Mouse (Mus musculus) hindbrain, postnatal 0 days (tissue): ENCODE data around the gene Pjvk. TPM values are rescaled to one million over a fixed set of nuclear protein-coding genes. Genes with fewer than 3 reads are reported as not detected.

Experiments
- ATAC-seq: fragments of 200-750 bp; cut with Nextera tagmentation; 2 replicates; pipeline ENCODE4 v1.8.0; 2017; ENCODE audit warnings: mild to moderate bottlenecking, moderate TSS enrichment, moderate library complexity
- DNase-seq: peaks from one replicate; pipeline ENCODE4 v3.0.0-alpha.2; 2015; ENCODE audit warnings: low spot score
- H3K27ac ChIP-seq: fragments of 300-500 bp; sonication (generic); 2 replicates; pipeline ENCODE4 v1.5.1; 2014; ENCODE audit warnings: mild to moderate bottlenecking
- H3K27me3 ChIP-seq: fragments of 300-500 bp; sonication (generic); 2 replicates; pipeline ENCODE4 v1.6.1; 2014; ENCODE audit warnings: low read length, mixed read lengths; ENCODE audit not compliant: insufficient read depth
- H3K36me3 ChIP-seq: fragments of 300-500 bp; sonication (generic); 2 replicates; pipeline ENCODE4 v1.6.1; 2014; ENCODE audit warnings: low read length, mixed read lengths; ENCODE audit not compliant: insufficient read depth
- H3K4me1 ChIP-seq: fragments of 300-500 bp; sonication (generic); 2 replicates; pipeline ENCODE4 v1.6.1; 2014; ENCODE audit warnings: antibody characterized with exemption, low read length, mixed read lengths; ENCODE audit not compliant: insufficient read depth
- H3K4me2 ChIP-seq: fragments of 300-500 bp; sonication (generic); 2 replicates; pipeline ENCODE4 v1.6.1; 2014; ENCODE audit warnings: low read depth, mild to moderate bottlenecking, low read length, moderate library complexity, mixed read lengths
- H3K4me3 ChIP-seq: fragments of 300-500 bp; sonication (generic); 2 replicates; pipeline ENCODE4 v1.5.1; 2014; ENCODE audit warnings: low read length
- H3K9ac ChIP-seq: fragments of 300-500 bp; sonication (generic); replicated peaks from 2 replicates; pipeline ENCODE4 v1.6.1; 2014; ENCODE audit warnings: mild to moderate bottlenecking, low read length, moderate library complexity, mixed read lengths
- H3K9me3 ChIP-seq: fragments of 300-500 bp; sonication (generic); 2 replicates; pipeline ENCODE4 v1.6.1; 2016; ENCODE audit warnings: low read length, mixed read lengths
- CTCF ChIP-seq: IDR thresholded peaks from 2 replicates; pipeline ENCODE4 v1.5.1; 2016; ENCODE audit warnings: antibody characterized with exemption, control low read depth, low read depth
- WGBS: fragments of 180-500 bp; shearing (Covaris S2); extraction: QIAGEN DNeasy Blood & Tissue Kit; methylation state at CpG from one replicate; pipeline ENCODE4 v1.1.7; 2014; 5-methylcytosine and 5-hydroxymethylcytosine counted together
- polyA plus RNA-seq: library from polyadenylated mRNA; unstranded; fragments of >200 nt; fragmentation: Nextera tagmentation; extraction: Ambion mirVana; gene quantifications from 2 replicates; pipeline ENCODE4 v1.2.1, GENCODE M21; 2015
- total RNA-seq: library from RNA; depleted of rRNA; stranded (reverse); fragments of >200 nt; gene quantifications from 2 replicates; pipeline ENCODE4 v1.2.3, GENCODE M21; 2014

The Pjvk gene
- total and polyA plus RNA-seq, 2 experiments from 2014 or later, result 0.37 to 0.63 TPM

DNA sequence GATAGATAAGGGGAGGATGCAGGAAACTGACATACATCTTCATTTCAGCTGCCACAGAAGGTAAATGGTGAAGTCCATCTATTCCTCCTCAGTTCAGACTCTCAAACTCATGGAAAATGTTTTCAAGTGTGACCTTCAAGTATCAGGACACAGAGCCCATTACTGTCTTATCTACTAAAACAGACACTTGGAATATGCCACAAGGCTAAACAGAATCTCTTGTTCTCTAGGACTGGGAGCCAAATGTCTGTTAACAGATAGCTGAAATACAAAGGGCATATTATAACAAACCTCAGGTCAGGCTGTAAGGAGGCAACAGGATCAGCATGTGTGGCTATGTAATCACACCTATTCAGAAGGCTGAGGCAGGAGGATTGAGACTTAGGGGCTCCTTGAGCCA is 4.5 kb upstream of the Pjvk start:
- no peak for TF ChIP-seq CTCF
- no peak overlapping the region for H3K9ac ChIP-seq
- H3K27ac ChIP-seq, result no peak overlapping the region
- H3K9me3 ChIP-seq, result no peaks in the 10 kb centered on the region
- H3K36me3 ChIP-seq, result peaks cover 20% of the 10 kb centered on the region; the same call in 1 of the 2 replicates
- no peaks in the 10 kb centered on the region for H3K27me3 ChIP-seq
- peaks cover 12% of the 10 kb centered on the region for H3K4me1 ChIP-seq
- ATAC-seq, result no peak
- H3K4me2 ChIP-seq, result no peak overlapping the region
- no peak overlapping the region for H3K4me3 ChIP-seq
- no peak for DNase-seq

DNA sequence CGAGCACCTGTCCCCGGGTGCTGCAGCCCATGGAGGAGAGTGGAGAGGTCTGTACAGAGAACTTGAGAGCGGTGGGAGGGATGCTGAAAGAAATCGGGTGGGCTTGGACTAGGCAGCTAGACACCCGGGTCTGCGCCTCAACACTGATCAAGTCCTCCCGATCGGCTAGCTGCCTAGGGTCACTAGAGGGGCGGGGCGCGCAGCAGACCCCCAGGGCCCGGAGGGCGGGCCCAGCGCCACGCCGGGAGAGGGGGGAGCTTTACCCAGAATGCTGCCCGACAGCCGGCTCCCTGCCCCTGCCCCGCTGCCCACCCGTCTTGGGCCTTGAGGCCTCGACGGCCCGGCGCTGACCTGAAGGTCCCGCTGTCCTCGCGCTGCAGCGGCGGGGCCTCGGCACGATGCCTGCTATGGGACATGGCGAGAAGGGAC is 821 bp upstream of the Pjvk start:
- no peaks in the 10 kb centered on the region for H3K9me3 ChIP-seq
- peaks cover 5% of the 10 kb centered on the region; the same call in 1 of the 2 replicates for H3K36me3 ChIP-seq
- no peaks in the 10 kb centered on the region for H3K27me3 ChIP-seq
- TF ChIP-seq CTCF, result no peak
- ATAC-seq (peak; percentile 62), DNase-seq (peak; percentile 72)
- H3K4me3 ChIP-seq, result peak overlapping the region; percentile 77
- under 1% methylated on average over 31 of the region's 32 CpGs for WGBS
- peak overlapping the region; percentile 83 for H3K9ac ChIP-seq
- H3K4me2 ChIP-seq, result peak overlapping the region; percentile 67
- H3K4me1 ChIP-seq, result peaks cover 14% of the 10 kb centered on the region
- H3K27ac ChIP-seq, result peak overlapping the region; percentile 92

DNA sequence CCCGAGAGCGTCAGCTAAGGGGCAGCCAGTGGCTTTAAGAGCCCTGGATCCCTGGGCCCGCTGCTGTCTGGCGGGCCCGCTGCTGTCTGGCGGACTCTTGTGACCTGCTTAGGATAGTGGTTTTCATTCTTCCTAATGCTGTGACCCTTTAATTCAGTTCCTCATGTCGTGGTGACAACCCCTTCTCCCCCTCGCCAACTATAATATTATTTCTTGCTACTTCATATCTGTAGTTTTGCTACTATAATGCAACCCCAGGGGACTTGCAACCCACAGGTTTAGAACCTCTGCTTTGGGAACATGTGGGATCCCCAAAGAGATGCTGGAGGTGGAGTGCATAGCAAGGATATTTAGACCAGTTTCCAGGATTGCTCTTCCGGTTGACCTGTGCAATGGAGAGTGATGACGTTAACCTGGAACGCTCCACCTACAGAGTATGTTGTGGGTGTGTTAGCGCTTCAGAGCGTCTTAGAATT is 428 bp downstream of the Pjvk start:
- 32% methylated on average over 13 of the region's 13 CpGs for WGBS
- TF ChIP-seq CTCF, result no peak
- no peaks in the 10 kb centered on the region for H3K9me3 ChIP-seq
- ATAC-seq, result peak; percentile 27
- peak overlapping the region; percentile 77 for H3K4me3 ChIP-seq
- peak overlapping the region; percentile 92 for H3K27ac ChIP-seq
- peak overlapping the region; percentile 67 for H3K4me2 ChIP-seq
- DNase-seq, result peak; percentile 39
- peaks cover 14% of the 10 kb centered on the region for H3K4me1 ChIP-seq
- H3K27me3 ChIP-seq, result no peaks in the 10 kb centered on the region
- peak overlapping the region; percentile 83 for H3K9ac ChIP-seq
- no peaks in the 10 kb centered on the region for H3K36me3 ChIP-seq

DNA sequence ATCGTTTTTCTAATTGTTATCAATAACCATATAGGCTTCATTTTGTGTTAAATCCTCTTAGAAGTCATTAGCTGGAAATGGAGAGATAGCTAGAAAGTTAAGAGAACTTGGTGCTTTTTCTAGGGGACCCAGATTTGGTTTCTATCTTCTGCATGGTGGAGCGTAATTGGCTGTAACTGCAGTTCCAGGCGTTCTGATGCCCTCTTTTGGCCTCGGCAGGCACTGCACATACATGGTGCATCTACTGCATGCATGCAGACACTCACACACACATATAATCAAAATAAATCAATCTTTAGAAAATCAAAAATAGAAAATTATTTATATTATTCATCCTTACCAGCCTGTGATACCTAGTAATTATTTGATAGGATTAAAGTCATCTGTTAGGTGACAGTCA is 4.8 kb downstream of the Pjvk start:
- Histone ChIP-seq H3K9me3 (no peaks in the 10 kb centered on the region), H3K4me3 (no peak overlapping the region), H3K27me3 (no peaks in the 10 kb centered on the region), H3K9ac (no peak overlapping the region), H3K27ac (no peak overlapping the region), H3K36me3 (no peaks in the 10 kb centered on the region), H3K4me2 (no peak overlapping the region), H3K4me1 (peaks cover 6% of the 10 kb centered on the region; the same call in 1 of the 2 replicates)
- ATAC-seq (no peak), DNase-seq (no peak)
- 0 out of 2 replicates have a peak, but pooled peaks have one; percentile 10 for TF ChIP-seq CTCF
- WGBS, result 93% methylated on average over 4 of the region's 4 CpGs

DNA sequence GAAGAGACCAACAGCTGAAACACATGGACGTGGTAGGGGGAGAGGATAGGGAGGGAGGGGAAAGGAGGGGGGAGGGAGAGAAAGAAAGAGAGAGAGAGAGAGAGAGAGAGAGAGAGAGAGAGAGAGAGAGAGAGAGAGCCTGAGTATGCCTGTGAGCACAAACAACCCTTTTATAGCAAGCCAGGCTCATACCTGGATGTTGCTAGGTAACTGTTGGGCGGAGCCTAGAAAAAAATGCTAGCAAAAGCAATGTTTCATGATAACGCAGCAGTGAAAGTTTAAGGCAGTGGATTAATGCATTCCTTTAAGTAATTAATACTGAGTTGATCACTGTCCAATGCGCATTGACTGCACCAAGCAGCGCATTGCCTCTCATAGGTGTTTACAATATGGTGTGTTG is 6.4 kb downstream of the Pjvk start:
- H3K4me1 ChIP-seq, result no peaks in the 10 kb centered on the region
- ATAC-seq (no peak), DNase-seq (no peak)
- WGBS, result 74% methylated on average over 5 of the region's 5 CpGs
- no peak for TF ChIP-seq CTCF
- H3K27ac ChIP-seq, result no peak overlapping the region
- H3K4me2 ChIP-seq, result no peak overlapping the region
- H3K9me3 ChIP-seq, result no peaks in the 10 kb centered on the region
- no peak overlapping the region for H3K4me3 ChIP-seq
- no peaks in the 10 kb centered on the region for H3K27me3 ChIP-seq
- no peaks in the 10 kb centered on the region for H3K36me3 ChIP-seq
- no peak overlapping the region for H3K9ac ChIP-seq

DNA sequence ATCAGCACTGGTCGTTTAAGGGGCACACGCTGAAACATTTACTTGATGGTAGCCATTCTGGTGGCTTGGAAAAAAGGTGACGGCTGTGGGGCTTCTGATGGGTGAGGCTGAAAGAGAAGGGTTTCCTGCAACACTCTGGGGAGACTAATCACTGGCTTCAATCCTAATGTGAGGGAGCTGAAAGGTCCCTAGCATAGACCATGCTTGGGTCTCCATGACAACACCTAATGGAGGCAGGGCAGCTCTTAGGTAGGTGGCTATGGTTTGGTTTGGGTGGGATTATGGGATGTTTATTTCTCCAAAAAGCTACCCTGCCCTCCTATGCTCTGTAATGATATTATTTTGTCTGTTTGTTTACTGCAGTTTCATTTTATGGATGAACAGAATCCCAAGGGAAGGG is 7.2 kb downstream of the Pjvk start:
- Histone ChIP-seq H3K4me1 (no peaks in the 10 kb centered on the region), H3K9ac (no peak overlapping the region), H3K36me3 (no peaks in the 10 kb centered on the region), H3K27ac (no peak overlapping the region), H3K27me3 (no peaks in the 10 kb centered on the region), H3K4me3 (no peak overlapping the region), H3K9me3 (no peaks in the 10 kb centered on the region), H3K4me2 (no peak overlapping the region)
- no peak for DNase-seq
- ATAC-seq, result peak; percentile 34; the same call in 1 of the 2 replicates
- no peak for TF ChIP-seq CTCF
- WGBS, result 73% methylated on average over 3 of the region's 3 CpGs

DNA sequence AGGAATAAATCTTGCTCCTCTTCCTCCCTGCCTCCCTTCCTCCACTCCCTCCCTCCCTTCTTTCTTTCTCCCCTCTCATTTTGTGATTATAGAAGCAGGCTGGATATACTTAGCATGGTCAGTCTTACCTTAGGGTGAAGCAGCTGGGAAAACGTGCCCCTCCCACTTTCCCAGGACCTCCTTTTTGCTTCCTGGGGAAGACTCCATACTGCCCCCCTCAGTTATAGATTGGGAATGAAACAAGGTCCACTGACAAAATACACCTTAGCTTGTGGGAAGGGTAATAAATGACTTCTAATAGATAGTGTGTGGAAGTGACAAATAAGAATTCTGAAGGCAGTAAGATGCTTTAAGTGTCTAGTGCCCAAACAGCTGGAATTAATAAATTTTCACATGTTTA is 7.7 kb downstream of the Pjvk start:
- Histone ChIP-seq H3K9me3 (no peaks in the 10 kb centered on the region), H3K4me3 (no peak overlapping the region), H3K27ac (no peak overlapping the region), H3K9ac (no peak overlapping the region), H3K4me1 (no peaks in the 10 kb centered on the region), H3K27me3 (no peaks in the 10 kb centered on the region), H3K36me3 (no peaks in the 10 kb centered on the region), H3K4me2 (no peak overlapping the region)
- peak; percentile 31; the same call in 1 of the 2 replicates for TF ChIP-seq CTCF
- DNase-seq, result no peak
- 0 out of 2 replicates have a peak, but pooled peaks have one; percentile 34 for ATAC-seq
- WGBS, result 6% methylated on average over 1 of the region's 1 CpGs
